ENCODE assay signal across 25 mouse cellular contexts in the genomic region with DNA sequence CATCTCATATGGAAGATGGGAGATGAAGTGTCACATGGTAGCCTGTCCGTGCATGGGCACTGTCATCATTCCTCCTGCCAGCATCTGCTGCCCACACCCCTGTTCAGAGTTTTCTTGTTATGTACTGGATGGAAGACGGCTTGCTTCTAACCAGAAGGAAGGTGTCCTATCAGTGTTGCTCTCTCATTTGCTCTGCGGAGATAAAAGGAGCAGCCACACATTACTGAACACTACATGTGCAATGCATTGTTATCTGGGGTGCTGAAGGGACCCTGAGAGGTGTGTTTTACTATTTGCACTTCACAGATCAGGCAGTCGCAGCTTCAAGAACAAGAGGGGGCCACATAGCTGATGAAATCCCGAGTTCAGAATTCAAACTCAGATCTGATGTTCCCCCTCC.
DNase-seq lines count a peak whose midpoint lies in the region; ATAC-seq and TF ChIP-seq lines count a peak whose summit lies in the region.
"Had no signal": no experiment of that assay in that cellular context is flagged by ENCODE, and none has a peak within 500 bp of the region (broad histone marks: within the 10 kb centered on the region; RNA-seq: fewer than 3 reads in every experiment).

No protein-coding gene starts in this region.

- H3K9ac ChIP-seq in neural tube, embryonic 13.5 days: no peak overlapping the region
- no peak overlapping the region for H3K9ac ChIP-seq in neural tube, embryonic 15.5 days (replicated peaks)
- H3K9ac ChIP-seq in liver, embryonic 13.5 days: no peak overlapping the region
- no peak overlapping the region for H3K9ac ChIP-seq in liver, embryonic 16.5 days (ENCODE audit: low read depth, low read length)
- H3K9ac ChIP-seq: forebrain, postnatal 0 days; heart, embryonic 12.5 days; heart, embryonic 15.5 days; hindbrain, embryonic 13.5 days had no signal

- H3K4me2 ChIP-seq in neural tube, embryonic 13.5 days: no peak overlapping the region
- no peak overlapping the region for H3K4me2 ChIP-seq in neural tube, embryonic 15.5 days
- H3K4me2 ChIP-seq in liver, embryonic 13.5 days: no peak overlapping the region
- no peak overlapping the region for H3K4me2 ChIP-seq in liver, embryonic 16.5 days (ENCODE audit: low read depth, low read length)
- H3K4me2 ChIP-seq: heart, embryonic 12.5 days; heart, embryonic 15.5 days; hindbrain, embryonic 13.5 days had no signal

- TF ChIP-seq POLR2A in cerebellum, adult 2 months (IDR thresholded peaks at IDR 0.05; ENCODE audit: borderline replicate concordance, insufficient read depth, low read length): no peak

- H3K4me1 ChIP-seq in neural tube, embryonic 13.5 days (replicated peaks): peaks cover 17% of the 10 kb centered on the region
- H3K4me1 ChIP-seq in neural tube, embryonic 15.5 days: peaks cover 21% of the 10 kb centered on the region
- 0 out of 2 replicates have a peak, but pooled peaks cover 6% of the 10 kb centered on the region for H3K4me1 ChIP-seq in liver, embryonic 13.5 days (replicated peaks)
- no peaks in the 10 kb centered on the region for H3K4me1 ChIP-seq in liver, embryonic 16.5 days (ENCODE audit: control insufficient read depth, low read depth, low read length)
- peaks cover 16% of the 10 kb centered on the region for H3K4me1 ChIP-seq in cerebellum, adult 2 months (ENCODE audit: control insufficient read depth, insufficient read depth, low read length)

- peak overlapping the region; percentile 46 for H3K27ac ChIP-seq in neural tube, embryonic 13.5 days (replicated peaks)
- no peak overlapping the region for H3K27ac ChIP-seq in neural tube, embryonic 15.5 days (replicated peaks)
- no peak overlapping the region for H3K27ac ChIP-seq in liver, embryonic 13.5 days
- H3K27ac ChIP-seq in liver, embryonic 16.5 days (ENCODE audit: low read length): no peak overlapping the region
- H3K27ac ChIP-seq in cerebellum, adult 2 months (ENCODE audit: insufficient read depth, low read length): no peak overlapping the region
- H3K27ac ChIP-seq: gastrocnemius, adult 2 months; heart, embryonic 15.5 days; hindbrain, embryonic 10.5 days; hindbrain, embryonic 13.5 days had no signal

- ATAC-seq in neural tube, embryonic 13.5 days (ENCODE audit: low read depth): no peak
- ATAC-seq in neural tube, embryonic 15.5 days (ENCODE audit: low FRiP score): no peak
- peak; percentile 72 for ATAC-seq in liver, embryonic 13.5 days (ENCODE audit: low read depth)
- ATAC-seq in liver, embryonic 16.5 days (ENCODE audit: low read depth): peak; percentile 43; the same call in 1 of the 2 replicates
- ATAC-seq: activated CD4-positive, CD25-positive, alpha-beta regulatory T cell, adult 4 months; forebrain, embryonic 14.5 days; forebrain, postnatal 0 days; hindbrain, embryonic 16.5 days had no signal

- no peaks in the 10 kb centered on the region for H3K27me3 ChIP-seq in neural tube, embryonic 13.5 days
- no peaks in the 10 kb centered on the region for H3K27me3 ChIP-seq in neural tube, embryonic 15.5 days (replicated peaks)
- H3K27me3 ChIP-seq in liver, embryonic 13.5 days: no peaks in the 10 kb centered on the region
- H3K27me3 ChIP-seq in liver, embryonic 16.5 days (ENCODE audit: control insufficient read depth, insufficient read depth, low read depth, low read length): no peaks in the 10 kb centered on the region
- H3K27me3 ChIP-seq in cerebellum, adult 2 months (ENCODE audit: control insufficient read depth, insufficient read depth, low read length): no peaks in the 10 kb centered on the region
- H3K27me3 ChIP-seq: heart, embryonic 12.5 days; heart, embryonic 15.5 days; hindbrain, embryonic 13.5 days had no signal

- H3K36me3 ChIP-seq in neural tube, embryonic 13.5 days: no peaks in the 10 kb centered on the region
- no peaks in the 10 kb centered on the region for H3K36me3 ChIP-seq in neural tube, embryonic 15.5 days
- H3K36me3 ChIP-seq in liver, embryonic 13.5 days: no peaks in the 10 kb centered on the region
- H3K36me3 ChIP-seq in liver, embryonic 16.5 days (ENCODE audit: control insufficient read depth, insufficient read depth): no peaks in the 10 kb centered on the region
- H3K36me3 ChIP-seq: heart, embryonic 12.5 days; heart, embryonic 15.5 days; hindbrain, embryonic 10.5 days; hindbrain, embryonic 13.5 days had no signal

- TF ChIP-seq CTCF in cerebellum, adult 2 months (IDR thresholded peaks at IDR 0.05; ENCODE audit: borderline replicate concordance, insufficient read depth, low read depth, low read length): no peak

- peak; percentile 72 for DNase-seq in liver, embryonic 13.5 days
- DNase-seq in kidney, postnatal 36 days: no peak
- DNase-seq in cerebellum, adult 2 months: no peak
- DNase-seq: adrenal gland, adult 8-10 months; adrenal gland, postnatal 25 days; cerebellum, adult 11 months; cerebellum, adult 8-10 months; cerebellum, postnatal 10 days; cerebellum, postnatal 36 days; forebrain, postnatal 0 days; gastrocnemius, adult 2 months; gastrocnemius, postnatal 14 days; heart, adult 18-20 months; heart, postnatal 10 days; heart, postnatal 36 days had no signal

- no peaks in the 10 kb centered on the region for H3K9me3 ChIP-seq in neural tube, embryonic 13.5 days
- no peaks in the 10 kb centered on the region for H3K9me3 ChIP-seq in neural tube, embryonic 15.5 days (replicated peaks)
- H3K9me3 ChIP-seq in liver, embryonic 13.5 days (replicated peaks): 0 out of 2 replicates have a peak, but pooled peaks cover 7% of the 10 kb centered on the region
- H3K9me3 ChIP-seq in liver, embryonic 16.5 days (replicated peaks; ENCODE audit: control insufficient read depth, low read length): no peaks in the 10 kb centered on the region
- H3K9me3 ChIP-seq: heart, embryonic 15.5 days; hindbrain, embryonic 10.5 days; hindbrain, embryonic 13.5 days had no signal

- no peak overlapping the region for H3K4me3 ChIP-seq in neural tube, embryonic 13.5 days
- H3K4me3 ChIP-seq in neural tube, embryonic 15.5 days (replicated peaks): no peak overlapping the region
- no peak overlapping the region for H3K4me3 ChIP-seq in liver, embryonic 13.5 days (replicated peaks)
- H3K4me3 ChIP-seq in liver, embryonic 16.5 days (ENCODE audit: low read depth, low read length): no peak overlapping the region
- no peak overlapping the region for H3K4me3 ChIP-seq in cerebellum, adult 2 months (replicated peaks; ENCODE audit: insufficient read depth, low read depth, low read length)
- H3K4me3 ChIP-seq: gastrocnemius, adult 2 months; heart, embryonic 12.5 days; heart, embryonic 15.5 days; hindbrain, embryonic 10.5 days; hindbrain, embryonic 13.5 days had no signal

- WGBS in neural tube, embryonic 13.5 days: 85% methylated on average over 5 of the region's 5 CpGs
- 83% methylated on average over 5 of the region's 5 CpGs for WGBS in neural tube, embryonic 15.5 days
- WGBS in liver, embryonic 13.5 days (ENCODE audit: insufficient replicate concordance): 38% methylated on average over 5 of the region's 5 CpGs
- WGBS in liver, embryonic 16.5 days (ENCODE audit: insufficient replicate concordance): 41% methylated on average over 5 of the region's 5 CpGs
- 85% methylated on average over 5 of the region's 5 CpGs for WGBS in cerebellum, adult 2 months

Comparison
In these comparisons a context has a peak if more than half of its experiments do, and no peak if none do; other contexts are left out.
1. ATAC-seq: peak in liver, embryonic 13.5 days (single experiment) and liver, embryonic 16.5 days (single experiment); none in neural tube, embryonic 13.5 days (single experiment) and neural tube, embryonic 15.5 days (single experiment).